Mouse (Mus musculus) thymus, adult 2 months (tissue): Measurements from ENCODE around the gene N4bp3.
A peak's percentile ranks its signal among the peaks of the same experiment; 100 is the strongest.

Experiments
- CTCF ChIP-seq: fragments of 200-500 bp; IDR thresholded peaks from 2 replicates; pipeline ENCODE4 v1.5.1; 2012; ENCODE audit warnings: mild to moderate bottlenecking, control low read depth, low read length, moderate library complexity, borderline replicate concordance; ENCODE audit not compliant: control insufficient read depth, poor library complexity, insufficient read depth; ENCODE audit errors: extremely low read depth
- POLR2A ChIP-seq: fragments of 200-500 bp; IDR thresholded peaks from 2 replicates; pipeline ENCODE4 v1.6.1; 2012; ENCODE audit warnings: mild to moderate bottlenecking, low read length, control low read depth, moderate library complexity; ENCODE audit not compliant: control insufficient read depth, poor library complexity, insufficient read depth; ENCODE audit errors: extremely low read depth

- TF ChIP-seq CTCF: no peak
- peak; percentile 58; the same call in 1 of the 2 replicates for TF ChIP-seq POLR2A
Measured at GRCm38 (mm10) chr11:51644217-51644616, 6.4 kb downstream of the N4bp3 start.
